Mouse (Mus musculus) thymus, adult 18-20 months (tissue): ENCODE measurements around the gene Gm49380.

Experiments
- DNase-seq, 2 experiments: peaks; one replicate each; pipeline ENCODE4 v3.0.0; 2022; ENCODE audit warnings: mixed read lengths in 2 of 2

Gm49380 gene

DNA sequence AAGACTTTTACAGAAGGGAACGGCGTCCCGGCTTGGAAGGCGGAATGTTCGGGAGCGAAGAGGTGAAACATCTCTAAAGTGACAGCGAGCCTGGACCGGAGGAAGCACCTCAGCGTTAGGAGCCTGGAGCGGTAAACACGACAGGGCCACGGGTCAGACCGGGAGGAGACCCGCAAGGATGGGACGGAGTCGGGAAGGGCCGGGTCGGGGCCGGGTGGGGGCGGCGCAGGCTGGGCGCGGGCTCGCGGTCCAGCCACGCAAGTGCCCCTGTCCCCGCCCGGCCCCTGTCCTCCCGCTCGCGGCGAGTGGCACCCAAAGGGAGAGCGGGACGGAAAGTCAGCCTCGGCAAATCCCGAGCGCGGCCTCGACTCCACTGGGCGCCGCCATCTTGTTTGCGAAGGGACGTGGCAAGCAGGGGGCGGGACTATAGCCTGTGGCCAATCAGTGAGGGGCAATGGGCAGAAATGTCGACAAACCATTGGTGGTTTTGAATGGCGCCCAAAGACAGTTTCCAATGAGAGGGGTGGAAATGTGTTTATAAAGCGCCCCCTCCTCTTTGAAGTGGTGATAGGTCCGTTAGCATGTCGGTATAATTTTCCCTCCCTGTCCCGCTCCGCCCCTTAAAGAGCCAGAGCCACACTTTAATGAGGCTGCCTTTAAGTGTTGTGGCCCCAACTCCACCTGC is at the start of gene Gm49380, which contains the start of gene Rnf26:
Gm49380 (minus strand) TSS at position 396 of the 685 bp plus-strand sequence.
Rnf26 (minus strand) TSS at position 413 of the 685 bp plus-strand sequence.
- peak; percentile 88 to 95 for DNase-seq

GRCm38 (mm10) chr9:44159886-44160285 is 46.6 kb upstream of the Gm49380 start:
- DNase-seq, result no peak

GRCm38 (mm10) chr9:44147290-44147689 is 34.0 kb upstream of the Gm49380 start:
- no peak for DNase-seq

- DNase-seq, result no peak
Observed at GRCm38 (mm10) chr9:44144718-44145060, 31.4 kb upstream of the Gm49380 start.

DNA sequence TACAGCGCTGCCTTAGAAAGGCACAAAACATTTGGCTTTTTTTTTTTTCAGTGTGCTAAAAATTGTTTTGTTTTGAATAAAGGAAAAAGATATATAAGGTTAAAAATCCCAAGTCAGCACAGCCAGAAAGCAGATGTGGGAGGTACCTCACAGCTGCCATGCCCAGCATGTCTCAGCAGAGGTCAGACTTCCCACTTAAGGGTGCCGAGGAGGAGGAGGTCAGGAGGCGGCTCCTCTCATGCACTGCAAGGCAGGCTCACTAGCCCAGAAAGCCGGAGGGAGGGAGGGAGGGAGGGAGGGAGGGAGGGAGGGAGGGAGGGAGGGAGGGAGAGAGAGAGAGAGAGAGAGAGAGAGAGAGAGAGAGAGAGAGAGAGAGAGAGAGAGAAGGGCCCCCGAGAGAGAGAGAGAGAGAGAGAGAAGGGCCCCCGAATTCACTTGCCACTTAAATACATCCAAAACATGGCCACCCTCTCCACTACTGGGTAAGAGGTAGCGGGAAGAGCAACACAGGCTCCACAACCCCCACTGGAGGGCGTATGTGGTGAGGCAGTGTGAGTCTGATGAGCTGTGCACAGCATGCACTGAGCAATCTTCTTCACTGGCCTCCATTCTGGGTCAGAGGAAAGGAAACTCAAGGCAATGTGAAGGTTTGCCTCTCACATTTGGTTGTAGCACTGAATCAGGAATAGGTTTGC is 30.9 kb upstream of the Gm49380 start:
- no peak for DNase-seq

- no peak for DNase-seq
Observed at GRCm38 (mm10) chr9:44143421-44143820, 30.1 kb upstream of the Gm49380 start.

DNA sequence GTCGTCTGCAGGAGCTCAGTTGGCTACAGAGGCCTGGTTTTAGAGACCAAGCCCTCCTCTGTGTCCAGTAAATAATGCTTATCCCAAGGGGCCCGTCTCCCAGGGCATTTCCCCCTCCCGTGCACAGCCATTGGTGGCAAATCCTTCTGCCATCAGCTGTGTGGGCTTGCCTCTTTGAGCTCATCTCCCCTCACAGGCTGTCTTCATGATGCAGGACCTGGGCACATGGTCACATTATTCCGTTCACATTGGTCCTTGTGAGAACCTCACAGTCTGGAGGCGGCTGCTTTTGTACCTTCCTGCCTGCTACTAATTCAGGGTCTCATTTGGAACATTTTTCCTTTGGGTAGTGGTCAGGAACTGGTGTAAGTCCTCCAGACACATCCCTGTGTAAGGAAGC is 28.7 kb upstream of the Gm49380 start:
- no peak for DNase-seq

DNA sequence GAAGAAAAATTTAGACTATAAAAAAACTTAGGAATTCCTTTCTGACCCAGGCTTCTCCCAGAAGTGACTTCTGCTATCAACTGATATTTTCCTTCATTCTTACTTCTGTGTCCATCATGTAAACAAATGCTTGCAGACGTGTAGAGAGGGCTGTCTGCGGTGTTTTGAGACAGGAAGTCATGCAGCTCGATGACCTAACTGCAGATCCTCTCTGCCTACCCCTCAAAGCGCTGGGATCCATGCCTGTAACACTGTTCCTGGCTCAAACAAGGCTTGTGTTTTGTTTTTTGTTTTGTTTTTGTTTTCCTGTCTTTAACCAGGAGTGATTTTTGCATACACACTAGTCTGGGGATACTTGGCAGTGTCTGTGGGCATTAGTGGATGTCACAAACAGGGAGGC is 24.5 kb upstream of the Gm49380 start:
- no peak for DNase-seq

DNA sequence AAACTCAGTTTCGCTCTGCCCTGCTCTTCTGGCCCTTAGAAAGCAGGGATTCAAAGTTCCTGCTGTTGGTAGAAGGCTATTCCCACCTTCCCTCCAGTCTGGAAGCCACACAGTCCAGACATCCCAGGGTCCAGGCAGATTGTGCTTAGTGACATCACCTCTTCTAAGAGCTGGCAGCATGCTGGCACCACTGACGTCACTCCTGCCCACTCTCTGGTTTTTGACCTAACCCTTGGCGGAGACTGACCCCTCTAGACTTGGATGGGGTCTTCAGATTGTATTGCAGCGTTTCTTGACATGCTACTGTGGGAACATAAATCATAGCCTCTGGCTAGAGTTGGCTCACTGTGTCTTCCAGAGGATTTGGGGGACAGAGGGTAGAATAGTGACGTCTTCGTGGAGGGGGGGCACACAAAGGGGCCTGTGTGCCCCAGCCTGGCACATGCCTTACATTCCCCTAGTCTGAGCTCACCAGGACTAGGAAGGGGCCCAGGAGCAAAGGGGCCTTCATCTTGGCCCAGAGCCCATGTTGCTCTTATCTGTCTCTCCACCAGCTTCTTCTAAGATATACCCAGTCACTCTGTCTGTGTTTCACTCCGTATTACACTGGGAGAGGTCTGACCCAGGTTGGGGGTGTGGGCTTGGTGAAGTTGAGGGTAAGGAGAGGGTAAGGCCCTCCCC is 22.6 kb upstream of the Gm49380 start:
- no peak for DNase-seq

- peak; percentile 38 to 53 for DNase-seq
Observed at GRCm38 (mm10) chr9:44134851-44135730, 21.8 kb upstream of the Gm49380 start.

GRCm38 (mm10) chr9:44134101-44134850 is 21.0 kb upstream of the Gm49380 start, which contains the start of gene Mcam:
Gene Mcam, plus strand, starts transcription at chr9:44134469.
- DNase-seq, result no peak

- DNase-seq, result no peak
Observed at GRCm38 (mm10) chr9:44133287-44133686, 20.0 kb upstream of the Gm49380 start.

DNA sequence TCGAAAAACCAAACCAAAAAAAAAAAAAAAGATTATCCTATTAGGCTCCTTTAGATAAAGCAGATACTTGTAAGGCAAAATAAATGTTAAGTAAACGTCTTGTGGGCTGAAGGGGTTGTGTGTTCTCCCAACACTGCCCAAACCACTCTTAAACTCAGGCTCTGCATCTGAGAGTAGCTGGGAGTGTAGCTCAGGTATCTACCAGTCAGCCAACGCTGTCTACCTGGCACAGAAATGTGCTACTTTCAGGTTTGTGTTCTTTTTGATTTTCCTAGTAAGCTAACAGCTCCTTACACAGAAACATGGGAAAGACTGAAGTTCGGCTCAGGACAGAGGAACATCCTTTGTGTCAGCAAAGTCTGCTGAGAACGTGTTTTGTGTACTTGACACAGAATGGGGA is 18.9 kb upstream of the Gm49380 start:
- no peak for DNase-seq

GRCm38 (mm10) chr9:44131276-44131590 is 17.9 kb upstream of the Gm49380 start:
- no peak for DNase-seq

DNA sequence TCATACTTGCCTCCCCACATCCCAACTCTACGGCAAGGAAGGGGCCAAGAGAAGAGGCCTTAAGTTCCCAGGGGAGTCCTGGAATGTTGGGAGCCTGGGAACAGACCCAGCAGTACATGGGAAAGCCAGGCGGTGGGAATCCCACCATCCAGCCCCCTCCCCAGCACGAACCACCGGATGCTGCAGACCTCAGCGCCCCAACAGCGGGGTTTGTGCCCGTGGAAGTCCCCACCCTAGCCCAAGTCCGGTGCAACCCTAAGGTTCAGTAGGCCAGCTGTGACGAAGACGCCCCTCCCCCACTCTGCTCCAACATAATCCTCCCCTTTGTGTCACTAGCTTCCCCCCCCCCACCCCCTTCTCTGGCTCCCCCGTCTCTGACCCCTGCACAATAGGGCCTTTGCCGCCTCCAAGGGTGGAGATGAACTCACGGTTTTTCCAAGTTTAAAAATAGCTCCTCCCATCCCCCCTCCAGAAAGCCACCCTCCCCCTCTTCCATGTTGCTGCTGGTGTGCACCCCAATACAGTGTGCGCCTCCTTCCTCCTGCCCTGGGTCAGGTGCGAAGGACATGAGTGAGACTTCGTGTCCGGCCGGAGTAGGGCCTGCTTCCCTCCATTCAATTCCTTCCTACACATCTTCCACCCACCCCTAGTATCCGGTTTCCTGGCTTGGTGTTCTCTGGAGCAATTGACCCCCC is 17.4 kb upstream of the Gm49380 start:
- no peak for DNase-seq

DNA sequence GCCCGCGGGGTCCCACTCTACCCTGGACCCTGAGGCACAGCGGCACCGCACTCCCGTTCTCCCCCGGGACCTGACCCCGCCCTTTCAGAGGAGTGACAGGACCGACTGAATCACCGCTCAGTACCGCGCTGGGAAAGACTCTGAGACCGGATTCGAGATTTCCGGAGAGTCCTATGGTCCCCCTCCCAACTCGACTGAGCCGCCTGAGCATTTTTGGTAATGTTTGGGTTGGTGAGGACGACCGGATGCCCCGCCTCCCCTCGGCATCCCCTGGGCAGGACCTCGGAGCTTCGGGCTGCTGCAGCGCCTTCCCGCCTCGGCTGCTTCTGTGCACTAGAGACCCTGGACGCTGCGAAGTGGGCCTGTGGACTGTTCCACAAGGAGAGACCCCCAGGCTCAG is 16.7 kb upstream of the Gm49380 start:
- DNase-seq, result peak; percentile 62 to 73

DNA sequence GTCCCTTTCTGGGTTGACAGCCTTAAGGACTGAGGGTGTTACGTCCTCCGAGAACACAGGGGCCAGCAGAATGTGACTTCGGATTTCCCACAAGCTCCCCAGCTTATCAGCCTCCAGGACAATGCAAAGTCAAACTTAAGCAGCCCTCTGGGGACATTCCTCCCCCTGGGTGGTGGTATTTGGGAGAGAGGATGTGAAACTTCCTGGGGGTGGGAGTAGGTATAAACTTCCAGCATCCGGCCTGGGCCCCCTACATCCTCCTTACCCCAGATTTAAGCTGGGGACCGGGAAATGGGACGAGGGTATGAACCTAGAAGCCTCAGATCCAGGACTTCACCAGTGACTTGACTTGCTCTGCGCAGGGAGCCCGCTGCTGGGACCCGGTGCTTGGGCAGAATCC is 16.3 kb upstream of the Gm49380 start:
- DNase-seq, result no peak

GRCm38 (mm10) chr9:44127351-44127801 is 14.1 kb upstream of the Gm49380 start:
- no peak for DNase-seq

GRCm38 (mm10) chr9:44126746-44127145 is 13.4 kb upstream of the Gm49380 start:
- no peak for DNase-seq

DNA sequence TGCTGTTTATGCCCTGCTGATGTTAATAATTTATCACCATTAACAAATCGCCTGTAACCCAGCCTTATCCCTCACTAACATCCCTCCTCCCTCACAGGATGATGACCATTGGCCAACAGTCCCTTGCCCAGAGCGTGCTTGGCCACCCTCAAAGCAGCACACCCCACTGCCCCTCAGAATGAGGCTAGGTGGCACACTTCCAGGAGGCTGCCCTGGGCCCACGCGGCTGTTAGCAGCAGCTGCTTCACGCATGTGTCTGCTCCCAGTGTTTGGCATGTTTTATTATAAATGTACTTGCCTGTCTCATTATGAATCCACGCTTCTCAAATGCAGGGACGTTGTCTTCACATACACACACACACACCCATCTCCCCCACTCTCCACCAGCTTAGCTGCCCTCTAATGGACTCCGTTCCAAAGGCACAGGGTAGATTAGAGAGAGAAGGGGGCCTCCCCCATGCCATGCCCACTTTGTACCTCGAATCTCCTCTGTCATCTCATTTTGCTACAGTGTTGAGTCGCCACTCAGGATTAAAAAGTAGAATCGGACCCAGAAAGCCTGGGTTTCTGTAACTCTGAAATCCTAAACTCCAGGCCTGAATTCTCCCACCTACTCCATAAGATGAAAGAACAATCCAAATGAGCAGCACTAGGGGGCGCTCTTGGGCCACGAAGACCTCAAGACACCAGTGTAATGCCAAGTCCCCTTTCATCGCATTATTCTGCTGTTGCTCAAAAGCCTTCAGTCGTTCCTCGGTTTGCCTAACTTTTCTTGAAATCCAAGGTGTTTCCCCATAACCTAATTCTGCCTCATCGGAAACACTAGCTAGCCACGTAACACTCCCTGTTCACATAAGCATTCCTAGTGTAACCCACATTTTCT is 12.5 kb upstream of the Gm49380 start:
- DNase-seq, result peak; percentile 57 to 70
